In genomic region chr9:21791861-21792260, GRCm38 (mm10) we compare ENCODE assay signal across 8 mouse cellular contexts. TPM values are rescaled to one million over a fixed set of nuclear protein-coding genes. Genes with fewer than 3 reads are reported as not detected.
DNase-seq lines count a peak whose midpoint lies in the region; ATAC-seq and TF ChIP-seq lines count a peak whose summit lies in the region.

No protein-coding gene starts in this region.

- TF ChIP-seq EP300 in heart, postnatal 0 days (IDR thresholded peaks at IDR 0.05; ENCODE audit: low read depth), result peak; percentile 83
- TF ChIP-seq EP300 in lung, postnatal 0 days (IDR thresholded peaks at IDR 0.05), result peak; percentile 96

- peaks cover 57% of the 10 kb centered on the region for H3K36me3 ChIP-seq in heart, postnatal 0 days (replicated peaks; ENCODE audit: control insufficient read depth, insufficient read depth, low read length)
- H3K36me3 ChIP-seq in lung, postnatal 0 days (ENCODE audit: insufficient read depth, low read length), result peaks cover 23% of the 10 kb centered on the region; the same call in 1 of the 2 replicates
- peaks cover 18% of the 10 kb centered on the region for H3K36me3 ChIP-seq in hindbrain, embryonic 12.5 days

- H3K27ac ChIP-seq in heart, postnatal 0 days (ENCODE audit: low read depth), result peak overlapping the region; percentile 80
- H3K27ac ChIP-seq in lung, postnatal 0 days (ENCODE audit: low read length), result peak overlapping the region; percentile 81
- no peak overlapping the region for H3K27ac ChIP-seq in hindbrain, embryonic 12.5 days

- H3K4me3 ChIP-seq in heart, postnatal 0 days (ENCODE audit: low read depth, low read length), result no peak overlapping the region
- H3K4me3 ChIP-seq in lung, postnatal 0 days (ENCODE audit: low read depth, low read length), result no peak overlapping the region
- H3K4me3 ChIP-seq in hindbrain, embryonic 12.5 days, result no peak overlapping the region

- no peaks in the 10 kb centered on the region for H3K9me3 ChIP-seq in heart, postnatal 0 days (replicated peaks; ENCODE audit: control insufficient read depth, low read length)
- no peaks in the 10 kb centered on the region for H3K9me3 ChIP-seq in lung, postnatal 0 days (ENCODE audit: low read length)
- H3K9me3 ChIP-seq in hindbrain, embryonic 12.5 days (replicated peaks), result no peaks in the 10 kb centered on the region

- H3K27me3 ChIP-seq in heart, postnatal 0 days (ENCODE audit: control insufficient read depth, insufficient read depth, low read length), result no peaks in the 10 kb centered on the region
- no peaks in the 10 kb centered on the region for H3K27me3 ChIP-seq in lung, postnatal 0 days (replicated peaks; ENCODE audit: insufficient read depth, low read length)
- H3K27me3 ChIP-seq in hindbrain, embryonic 12.5 days, result no peaks in the 10 kb centered on the region

- 15% methylated on average over 8 of the region's 8 CpGs for WGBS in heart, postnatal 0 days
- 18% methylated on average over 8 of the region's 8 CpGs for WGBS in lung, postnatal 0 days
- WGBS in hindbrain, embryonic 12.5 days, result 88% methylated on average over 8 of the region's 8 CpGs

- peak overlapping the region; percentile 27 for H3K4me2 ChIP-seq in heart, postnatal 0 days (ENCODE audit: low read depth, low read length)
- H3K4me2 ChIP-seq in lung, postnatal 0 days (replicated peaks; ENCODE audit: low read depth, low read length), result peak overlapping the region; percentile 46
- H3K4me2 ChIP-seq in hindbrain, embryonic 12.5 days (replicated peaks), result no peak overlapping the region

- no peak overlapping the region for H3K9ac ChIP-seq in heart, postnatal 0 days (replicated peaks; ENCODE audit: low read depth, low read length)
- H3K9ac ChIP-seq in lung, postnatal 0 days (replicated peaks; ENCODE audit: low read depth), result 0 out of 2 replicates have a peak overlapping the region, but pooled peaks have one; percentile 8
- no peak overlapping the region for H3K9ac ChIP-seq in hindbrain, embryonic 12.5 days

- TF ChIP-seq CTCF in heart, postnatal 0 days (IDR thresholded peaks at IDR 0.05; ENCODE audit: low read depth), result no peak
- peak; percentile 6; the same call in 1 of the 2 replicates for TF ChIP-seq CTCF in lung, postnatal 0 days (IDR thresholded peaks at IDR 0.05)

- peak; percentile 85 for ATAC-seq in heart, postnatal 0 days (ENCODE audit: insufficient read depth, low read depth)
- peak; percentile 93 for ATAC-seq in lung, postnatal 0 days
- ATAC-seq in erythroid progenitor cell, adult 5-6 weeks (replicated peaks; ENCODE audit: low FRiP score, poor library complexity, severe bottlenecking), result no peak
- no peak for ATAC-seq in hindbrain, embryonic 12.5 days (ENCODE audit: low FRiP score)
- no peak for ATAC-seq in CD4-positive, CD25-positive, alpha-beta regulatory T cell, adult 4 months

- peak; percentile 43 for DNase-seq in cerebellum, adult 9-10 months
- DNase-seq in cerebellum, adult 18-20 months, result no peak
- DNase-seq in adrenal gland, postnatal 25 days, result peak; percentile 86
- peak; percentile 77 for DNase-seq in heart, postnatal 0 days (ENCODE audit: low spot score)
- DNase-seq in lung, postnatal 0 days (ENCODE audit: low spot score), result peak; percentile 95

- peaks cover 38% of the 10 kb centered on the region for H3K4me1 ChIP-seq in heart, postnatal 0 days (ENCODE audit: control insufficient read depth, insufficient read depth)
- peaks cover 28% of the 10 kb centered on the region for H3K4me1 ChIP-seq in lung, postnatal 0 days (ENCODE audit: insufficient read depth, low read depth, low read length)
- H3K4me1 ChIP-seq in hindbrain, embryonic 12.5 days, result peaks cover 17% of the 10 kb centered on the region

RNA-seq across cellular contexts. Expression of gene Kank2, which starts 6.7 kb away (rescaled TPM):
- total RNA-seq in adrenal gland, postnatal 25 days (2021), result 37.3 and 46.2 TPM in 2 replicates
- total RNA-seq in heart, postnatal 0 days (2014; rRNA removed; ENCODE audit: low replicate concordance), result 78.5 and 92.4 TPM in 2 replicates
- 10.3 and 10.9 TPM in 2 replicates for polyA plus RNA-seq in heart, postnatal 0 days (2015; fragmentation: Nextera tagmentation; extraction: Ambion mirVana)
- polyA plus RNA-seq in lung, postnatal 0 days (2015; fragmentation: Nextera tagmentation; extraction: Ambion mirVana), result 23.3 and 24.0 TPM in 2 replicates
- total RNA-seq in erythroid progenitor cell, adult 5-6 weeks (2015; ENCODE audit: low replicate concordance), result not detected in 2 replicates
- total RNA-seq in erythroid progenitor cell, adult 5-6 weeks (2017; ENCODE audit: low replicate concordance), result 0.51 TPM in 1 of 2 replicates, not detected in the other
- 10.6 and 11.2 TPM in 2 replicates for polyA plus RNA-seq in hindbrain, embryonic 12.5 days (2016; fragmentation: Nextera tagmentation; extraction: Ambion mirVana)
- polyA plus RNA-seq in CD4-positive, CD25-positive, alpha-beta regulatory T cell, adult 4 months (2017; shearing (Covaris generic)), result not detected

RNA-seq across cellular contexts. Expression of gene Spc24, which starts 31.8 kb away (rescaled TPM):
- 4.7 and 5.6 TPM in 2 replicates for total RNA-seq in adrenal gland, postnatal 25 days (2021)
- 22.3 and 76.0 TPM in 2 replicates for total RNA-seq in heart, postnatal 0 days (2014; rRNA removed; ENCODE audit: low replicate concordance)
- 35.2 and 40.3 TPM in 2 replicates for polyA plus RNA-seq in heart, postnatal 0 days (2015; fragmentation: Nextera tagmentation; extraction: Ambion mirVana)
- polyA plus RNA-seq in lung, postnatal 0 days (2015; fragmentation: Nextera tagmentation; extraction: Ambion mirVana), result 13.4 and 15.7 TPM in 2 replicates
- total RNA-seq in erythroid progenitor cell, adult 5-6 weeks (2015; ENCODE audit: low replicate concordance), result 40.7 and 50.7 TPM in 2 replicates
- total RNA-seq in erythroid progenitor cell, adult 5-6 weeks (2017; ENCODE audit: low replicate concordance), result 68.7 and 98.2 TPM in 2 replicates
- polyA plus RNA-seq in hindbrain, embryonic 12.5 days (2016; fragmentation: Nextera tagmentation; extraction: Ambion mirVana), result 61.6 and 68.2 TPM in 2 replicates
- 10 to 100 TPM in 1 of 2 experiments, 1 to 10 TPM in 1; 6.5 to 13.5 TPM for polyA plus RNA-seq in CD4-positive, CD25-positive, alpha-beta regulatory T cell, adult 4 months (2017; shearing (Covaris generic))

RNA-seq across cellular contexts. Expression of gene Angptl8, which starts 43.4 kb away (rescaled TPM):
- total RNA-seq in adrenal gland, postnatal 25 days (2021), result 4.5 and 17.1 TPM in 2 replicates
- not detected in 2 replicates for total RNA-seq in heart, postnatal 0 days (2014; rRNA removed; ENCODE audit: low replicate concordance)
- polyA plus RNA-seq in heart, postnatal 0 days (2015; fragmentation: Nextera tagmentation; extraction: Ambion mirVana), result 0.55 and 0.69 TPM in 2 replicates
- polyA plus RNA-seq in lung, postnatal 0 days (2015; fragmentation: Nextera tagmentation; extraction: Ambion mirVana), result 6.2 and 7.4 TPM in 2 replicates
- total RNA-seq in erythroid progenitor cell, adult 5-6 weeks (2015; ENCODE audit: low replicate concordance), result not detected in 2 replicates
- not detected in 2 replicates for total RNA-seq in erythroid progenitor cell, adult 5-6 weeks (2017; ENCODE audit: low replicate concordance)
- polyA plus RNA-seq in hindbrain, embryonic 12.5 days (2016; fragmentation: Nextera tagmentation; extraction: Ambion mirVana), result 0.26 and 1.1 TPM in 2 replicates
- not detected for polyA plus RNA-seq in CD4-positive, CD25-positive, alpha-beta regulatory T cell, adult 4 months (2017; shearing (Covaris generic))

Comparison
In these comparisons a context has a peak if more than half of its experiments do, and no peak if none do; other contexts are left out.
1. DNase-seq: peak in cerebellum, adult 9-10 months (single experiment), adrenal gland, postnatal 25 days (single experiment), heart, postnatal 0 days (single experiment) and lung, postnatal 0 days (single experiment); none in cerebellum, adult 18-20 months (0 of 2).
2. ATAC-seq: peak in heart, postnatal 0 days (single experiment) and lung, postnatal 0 days (single experiment); none in erythroid progenitor cell, adult 5-6 weeks (single experiment), hindbrain, embryonic 12.5 days (single experiment) and CD4-positive, CD25-positive, alpha-beta regulatory T cell, adult 4 months (single experiment).
3. RNA of gene Kank2, which starts 6.7 kb away (polyA plus RNA-seq): 23.3 to 24.0 TPM in lung, postnatal 0 days, 10.6 to 11.2 TPM in hindbrain, embryonic 12.5 days and 10.3 to 10.9 TPM in heart, postnatal 0 days; not detected in CD4-positive, CD25-positive, alpha-beta regulatory T cell, adult 4 months; every median in the first group is over 10 times any median in the second.